ENCODE assay signal across 8 mouse cellular contexts in genomic region chr2:174344003-174344655, GRCm38 (mm10). TPM values are rescaled to one million over a fixed set of nuclear protein-coding genes. Genes with fewer than 3 reads are reported as not detected.
DNase-seq lines count a peak whose midpoint lies in the region; ATAC-seq and TF ChIP-seq lines count a peak whose summit lies in the region.

No protein-coding gene starts in this region.

- H3K9ac ChIP-seq in embryonic facial prominence, embryonic 12.5 days, result no peak overlapping the region
- no peak overlapping the region for H3K9ac ChIP-seq in limb, embryonic 11.5 days (ENCODE audit: low read length)
- no peak overlapping the region for H3K9ac ChIP-seq in midbrain, embryonic 13.5 days (replicated peaks)

- DNase-seq in 3134 (ENCODE audit: extremely low read depth, insufficient read length, low spot score), result peak; percentile 77
- peak; percentile 89 for DNase-seq in adrenal gland, postnatal 14 days
- peak; percentile 91 for DNase-seq in heart, adult 8-10 months (ENCODE audit: low spot score)
- peak; percentile 96 for DNase-seq in kidney, adult 2 months
- peak; percentile 75 for DNase-seq in limb, embryonic 11.5 days (ENCODE audit: low spot score)

- H3K27me3 ChIP-seq in embryonic facial prominence, embryonic 12.5 days, result no peaks in the 10 kb centered on the region
- no peaks in the 10 kb centered on the region for H3K27me3 ChIP-seq in kidney, adult 2 months (replicated peaks; ENCODE audit: control insufficient read depth, insufficient read depth, low read length)
- no peaks in the 10 kb centered on the region for H3K27me3 ChIP-seq in limb, embryonic 11.5 days (ENCODE audit: control insufficient read depth, insufficient read depth, low read length)
- H3K27me3 ChIP-seq in midbrain, embryonic 13.5 days, result no peaks in the 10 kb centered on the region
- no peaks in the 10 kb centered on the region for H3K27me3 ChIP-seq in small intestine, adult 2 months (ENCODE audit: control insufficient read depth, insufficient read depth, low read length)

- no peaks in the 10 kb centered on the region for H3K9me3 ChIP-seq in embryonic facial prominence, embryonic 12.5 days
- no peaks in the 10 kb centered on the region for H3K9me3 ChIP-seq in limb, embryonic 11.5 days (ENCODE audit: control insufficient read depth, low read length)
- H3K9me3 ChIP-seq in midbrain, embryonic 13.5 days, result no peaks in the 10 kb centered on the region

- no peak for TF ChIP-seq POLR2A in kidney, adult 2 months (IDR thresholded peaks at IDR 0.05; ENCODE audit: low read depth, low read length)
- no peak for TF ChIP-seq POLR2A in small intestine, adult 2 months (IDR thresholded peaks at IDR 0.05; ENCODE audit: low read depth, low read length)

- no peak overlapping the region for H3K4me3 ChIP-seq in embryonic facial prominence, embryonic 12.5 days
- H3K4me3 ChIP-seq in kidney, adult 2 months (ENCODE audit: insufficient read depth, low read depth, low read length), result no peak overlapping the region
- H3K4me3 ChIP-seq in limb, embryonic 11.5 days (ENCODE audit: low read depth, low read length), result no peak overlapping the region
- H3K4me3 ChIP-seq in midbrain, embryonic 13.5 days (replicated peaks), result no peak overlapping the region
- no peak overlapping the region for H3K4me3 ChIP-seq in small intestine, adult 2 months (ENCODE audit: low read depth, low read length)

- H3K27ac ChIP-seq in embryonic facial prominence, embryonic 12.5 days, result peak overlapping the region; percentile 24
- peak overlapping the region; percentile 92 for H3K27ac ChIP-seq in kidney, adult 2 months (ENCODE audit: insufficient read depth, low read depth, low read length)
- peak overlapping the region; percentile 45; the same call in 1 of the 2 replicates for H3K27ac ChIP-seq in limb, embryonic 11.5 days (replicated peaks; ENCODE audit: low read depth, low read length)
- peak overlapping the region; percentile 32; the same call in 1 of the 2 replicates for H3K27ac ChIP-seq in midbrain, embryonic 13.5 days
- peak overlapping the region; percentile 64 for H3K27ac ChIP-seq in small intestine, adult 2 months (ENCODE audit: insufficient read depth, low read depth, low read length)

- no peak for TF ChIP-seq CTCF in kidney, adult 2 months (conservative IDR thresholded peaks at IDR 0.05; ENCODE audit: insufficient read depth, insufficient read length, low read depth, low read length)
- no peak for TF ChIP-seq CTCF in small intestine, adult 2 months (IDR thresholded peaks at IDR 0.05; ENCODE audit: extremely low read depth, insufficient read length, insufficient replicate concordance, low read depth, low read length)

- peak; percentile 68 for ATAC-seq in embryonic facial prominence, embryonic 12.5 days (ENCODE audit: insufficient number of reproducible peaks, insufficient read depth, low FRiP score, low TSS enrichment)
- ATAC-seq in limb, embryonic 11.5 days (ENCODE audit: insufficient number of reproducible peaks, low FRiP score, low TSS enrichment, low read depth), result peak; percentile 71
- peak; percentile 54 for ATAC-seq in midbrain, embryonic 13.5 days

- 23% methylated on average over 3 of the region's 3 CpGs for WGBS in embryonic facial prominence, embryonic 12.5 days
- 6% methylated on average over 3 of the region's 3 CpGs for WGBS in kidney, adult 2 months
- WGBS in limb, embryonic 11.5 days, result 11% methylated on average over 3 of the region's 3 CpGs
- WGBS in midbrain, embryonic 13.5 days, result 70% methylated on average over 3 of the region's 3 CpGs
- WGBS in small intestine, adult 2 months, result 30% methylated on average over 3 of the region's 3 CpGs

- H3K4me1 ChIP-seq in embryonic facial prominence, embryonic 12.5 days, result peaks cover 39% of the 10 kb centered on the region
- H3K4me1 ChIP-seq in kidney, adult 2 months (ENCODE audit: control insufficient read depth, insufficient read depth, low read length), result peaks cover 16% of the 10 kb centered on the region
- peaks cover 10% of the 10 kb centered on the region for H3K4me1 ChIP-seq in limb, embryonic 11.5 days (ENCODE audit: control insufficient read depth, insufficient read depth, low read length)
- peaks cover 38% of the 10 kb centered on the region for H3K4me1 ChIP-seq in midbrain, embryonic 13.5 days (replicated peaks)
- H3K4me1 ChIP-seq in small intestine, adult 2 months (ENCODE audit: control insufficient read depth, insufficient read depth, insufficient read length, low read length), result peaks cover 2% of the 10 kb centered on the region; the same call in 1 of the 2 replicates

- H3K4me2 ChIP-seq in embryonic facial prominence, embryonic 12.5 days (replicated peaks), result 0 out of 2 replicates have a peak overlapping the region, but pooled peaks have one; percentile 2
- H3K4me2 ChIP-seq in limb, embryonic 11.5 days (ENCODE audit: low read depth, severe bottlenecking), result peak overlapping the region; percentile 18; the same call in 1 of the 2 replicates
- peak overlapping the region; percentile 19 for H3K4me2 ChIP-seq in midbrain, embryonic 13.5 days (replicated peaks)

- peaks cover 42% of the 10 kb centered on the region for H3K36me3 ChIP-seq in embryonic facial prominence, embryonic 12.5 days
- peaks cover 12% of the 10 kb centered on the region for H3K36me3 ChIP-seq in kidney, adult 2 months (ENCODE audit: control insufficient read depth, insufficient read depth, low read length)
- H3K36me3 ChIP-seq in limb, embryonic 11.5 days (ENCODE audit: control insufficient read depth, insufficient read depth, low read length), result peaks cover 25% of the 10 kb centered on the region
- peaks cover 57% of the 10 kb centered on the region for H3K36me3 ChIP-seq in midbrain, embryonic 13.5 days
- H3K36me3 ChIP-seq in small intestine, adult 2 months (ENCODE audit: control insufficient read depth, insufficient read depth, low read length), result peaks cover 33% of the 10 kb centered on the region

RNA-seq across cellular contexts. Expression of gene Gm20721, which starts 2.4 kb away (rescaled TPM):
- 4.6 and 5.4 TPM in 2 replicates for total RNA-seq in adrenal gland, postnatal 14 days (2021)
- polyA plus RNA-seq in embryonic facial prominence, embryonic 12.5 days (2016; fragmentation: Nextera tagmentation; extraction: Ambion mirVana), result 17.3 and 19.9 TPM in 2 replicates
- 1 to 10 TPM; 1.3 to 1.7 (median 1.5) TPM for total RNA-seq in heart, adult 8-10 months (2022)
- polyA plus RNA-seq in kidney, adult 2 months (2012; rRNA removed), result not detected in 2 replicates
- polyA plus RNA-seq in limb, embryonic 11.5 days (2014; fragmentation: Nextera tagmentation; extraction: Ambion mirVana), result 8.6 and 13.0 TPM in 2 replicates
- 8.8 and 10.5 TPM in 2 replicates for polyA plus RNA-seq in midbrain, embryonic 13.5 days (2015; fragmentation: Nextera tagmentation; extraction: Ambion mirVana)
- polyA plus RNA-seq in small intestine, adult 2 months (2012; rRNA removed), result not detected in 2 replicates

Comparison
In these comparisons a context has a peak if more than half of its experiments do, and no peak if none do; other contexts are left out.
1. H3K27ac ChIP-seq: peak in every context shown above with its lines; median percentile 92 in kidney, adult 2 months; 64 in small intestine, adult 2 months; 45 in limb, embryonic 11.5 days; 32 in midbrain, embryonic 13.5 days; 24 in embryonic facial prominence, embryonic 12.5 days.